Mouse (Mus musculus) right cerebral cortex, postnatal 36 days (tissue): ENCODE results near the gene Krtap3-3.
A peak's percentile ranks its signal among the peaks of the same experiment; 100 is the strongest.
"Not testable (repeated sequence)": the region's sequence is repeated elsewhere in the genome, so short reads cannot be mapped to it uniquely, and the experiment has no call there.

Experiments
- DNase-seq, 2 experiments: peaks; one replicate each; pipeline ENCODE4 v3.0.0; 2022; ENCODE audit warnings: low spot score in 2 of 2, mixed read lengths in 1 of 2

The Krtap3-3 gene

GRCm38 (mm10) chr11:99550765-99551164 is at the start of gene Krtap3-3:
TSS of gene Krtap3-3 (minus strand) at chr11:99550865.
- no peak for DNase-seq

DNA sequence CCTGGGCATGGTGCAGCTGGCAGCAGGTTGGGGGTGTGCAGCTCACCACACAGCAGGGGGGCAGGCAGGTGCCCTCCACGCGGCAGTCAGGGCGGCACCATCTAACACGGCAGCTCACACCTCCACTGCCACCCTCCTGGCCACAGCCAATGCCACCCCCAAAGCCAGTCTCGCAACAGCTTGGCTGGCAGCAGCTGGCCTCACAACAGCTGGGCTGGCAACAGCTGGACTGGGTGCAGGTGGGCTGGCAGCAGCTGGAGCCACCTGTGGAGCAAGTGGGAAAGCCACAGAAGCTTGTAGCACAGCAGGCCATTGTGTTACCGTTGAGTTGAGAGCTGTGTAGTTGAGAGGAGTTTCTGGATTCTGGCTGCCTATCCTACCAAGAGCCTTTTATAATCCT is 47.1 kb upstream of the Krtap3-3 start, which contains the start of gene Krtap9-3:
TSS of gene Krtap9-3 (minus strand) at position 364 of the 400 bp plus-strand sequence.
- DNase-seq = not testable (repeated sequence)

- no peak for DNase-seq
Observed at GRCm38 (mm10) chr11:99590981-99591380, 40.3 kb upstream of the Krtap3-3 start, which contains the start of gene Krtap1-3. TSS of gene Krtap1-3 (minus strand) at chr11:99591339.

DNA sequence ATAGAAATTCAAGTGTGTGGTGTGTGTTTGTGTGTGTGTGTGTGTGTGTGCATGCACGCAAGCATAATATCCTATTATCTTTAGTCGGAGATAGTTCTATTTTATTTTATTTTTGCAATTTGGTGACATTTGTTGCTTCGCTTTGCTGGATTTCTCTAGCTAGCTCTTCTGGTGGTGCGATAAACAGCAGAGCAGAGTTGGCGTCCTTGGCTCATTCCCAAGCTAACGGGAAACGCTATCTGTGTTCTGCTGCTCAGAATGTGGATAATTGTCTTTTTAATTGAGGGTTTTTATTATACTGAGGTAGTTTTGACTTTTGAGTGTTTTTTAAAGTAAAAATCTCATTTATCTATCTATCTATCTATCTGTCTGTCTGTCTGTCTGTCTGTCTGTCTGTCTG is 34.4 kb upstream of the Krtap3-3 start:
- no peak for DNase-seq

DNA sequence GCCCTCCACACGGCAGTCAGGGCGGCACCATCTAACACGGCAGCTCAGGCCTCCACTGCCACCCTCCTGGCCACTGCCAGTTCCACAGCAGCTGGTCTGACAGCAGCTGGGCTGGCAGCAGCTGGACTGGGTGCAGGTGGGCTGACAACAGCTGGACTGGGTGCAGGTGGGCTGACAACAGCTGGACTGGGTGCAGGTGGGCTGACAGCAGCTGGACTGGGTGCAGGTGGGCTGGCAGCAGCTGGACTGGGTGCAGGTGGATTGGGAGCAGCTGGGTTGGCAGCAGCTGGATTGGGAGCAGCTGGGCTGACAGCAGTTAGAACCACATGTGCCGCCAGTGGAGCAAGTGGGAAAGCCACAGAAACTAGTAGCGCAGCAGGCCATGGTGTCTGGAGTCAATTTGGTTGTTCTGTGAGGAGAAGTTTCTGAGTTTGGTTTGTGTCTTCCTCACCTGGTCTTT is 32.6 kb upstream of the Krtap3-3 start, which contains the start of gene Krtap1-4:
TSS of gene Krtap1-4 (minus strand) at position 410 of the 460 bp plus-strand sequence.
- no peak for DNase-seq

DNA sequence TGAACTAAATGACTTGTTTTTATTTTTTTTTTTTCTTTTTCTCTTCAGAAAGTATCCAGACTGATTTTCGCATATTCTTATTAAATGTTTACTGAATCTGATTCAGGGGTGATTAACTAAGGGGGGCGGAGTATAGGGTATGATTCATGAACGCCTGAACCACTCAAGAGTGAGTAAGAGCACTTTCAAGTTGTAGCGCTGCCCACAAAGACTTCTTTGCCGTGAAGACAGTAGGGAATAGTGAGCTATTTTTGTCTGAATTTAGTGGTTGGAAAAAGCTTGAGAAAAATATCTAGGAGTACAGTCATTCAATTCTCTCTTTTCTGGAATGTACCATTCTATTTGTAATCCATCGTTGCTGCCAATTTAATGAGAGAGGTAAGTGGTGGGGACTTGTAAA is 30.9 kb upstream of the Krtap3-3 start:
- DNase-seq = no peak

DNA sequence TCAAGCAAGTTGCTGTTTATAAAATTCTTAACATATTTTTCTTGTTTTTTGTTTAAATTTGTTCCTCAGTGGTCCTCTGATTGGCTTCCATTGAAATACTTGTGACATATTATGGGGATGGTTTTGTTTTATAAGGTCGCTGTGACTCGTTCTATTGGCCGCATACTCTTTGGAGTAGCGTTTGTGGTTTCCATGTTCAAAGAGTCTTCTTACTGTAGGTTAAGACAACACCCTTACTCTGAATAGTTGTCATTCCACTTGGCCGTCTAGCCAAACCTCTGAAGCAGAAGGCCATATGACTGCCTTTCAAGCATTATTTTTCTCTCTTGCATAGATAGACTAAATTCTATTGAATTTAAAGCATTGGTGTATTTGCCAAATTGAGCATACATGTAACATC is 30.4 kb upstream of the Krtap3-3 start:
- no peak for DNase-seq

DNA sequence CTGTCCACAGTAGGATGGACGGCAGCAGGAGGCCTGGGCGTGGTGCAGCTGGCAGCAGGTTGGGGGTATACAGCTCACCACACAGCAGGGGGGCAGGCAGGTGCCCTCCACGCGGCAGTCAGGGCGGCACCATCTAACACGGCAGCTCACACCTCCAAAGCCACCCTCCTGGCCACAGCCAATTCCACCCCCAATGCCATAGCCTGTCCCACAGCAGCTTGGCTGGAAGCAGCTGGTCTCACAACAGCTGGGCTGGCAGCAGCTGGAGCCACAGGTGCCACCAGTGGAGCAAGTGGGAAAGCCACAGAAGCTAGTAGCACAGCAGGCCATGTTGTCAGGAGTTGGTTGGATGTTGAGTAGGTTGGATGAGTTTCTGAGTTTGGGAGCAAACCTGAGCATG is 30.0 kb upstream of the Krtap3-3 start, which contains the start of gene Krtap1-5:
TSS of gene Krtap1-5 (minus strand) at position 381 of the 400 bp plus-strand sequence.
- DNase-seq = no peak

DNA sequence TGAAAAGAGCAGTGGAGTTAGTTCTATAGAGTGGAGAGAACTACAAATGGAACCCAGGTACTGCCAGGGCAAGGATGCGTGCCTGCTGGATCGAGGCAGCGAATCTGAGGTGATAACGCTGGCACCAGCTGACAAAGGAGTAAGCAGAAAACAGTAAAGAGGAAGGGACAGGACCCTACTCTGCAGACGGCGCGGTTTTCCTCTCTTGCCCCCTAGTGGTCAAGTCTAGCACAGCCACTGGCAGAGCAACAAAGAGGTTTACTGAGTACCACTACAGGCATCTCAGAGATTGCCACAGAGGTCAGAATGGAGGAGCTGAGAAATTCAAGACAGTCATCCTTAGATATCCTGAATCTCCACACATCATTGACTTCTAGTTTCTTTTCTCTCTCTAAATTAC is 23.4 kb upstream of the Krtap3-3 start:
- DNase-seq = no peak

- DNase-seq = no peak
Observed at GRCm38 (mm10) chr11:99573164-99573563, 22.5 kb upstream of the Krtap3-3 start.

DNA sequence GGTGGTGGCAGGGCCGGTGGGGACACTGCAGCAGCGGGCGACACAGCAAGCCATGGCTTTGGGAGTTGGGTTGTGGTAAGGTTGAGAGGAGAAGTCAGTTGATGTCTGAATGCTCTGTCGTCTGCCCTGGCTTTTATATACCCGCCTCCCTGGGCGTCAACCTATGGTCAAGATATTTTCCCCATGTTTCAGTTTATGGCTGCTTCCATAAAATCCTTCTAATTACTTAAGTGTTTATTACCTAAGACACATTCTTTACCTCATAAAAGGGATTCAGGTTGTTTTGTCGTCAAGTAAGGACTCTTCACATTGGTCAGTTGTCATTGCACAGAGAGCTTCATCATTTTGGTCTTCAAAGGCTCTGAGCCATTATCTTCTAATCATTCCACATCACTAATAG is 15.9 kb upstream of the Krtap3-3 start, which contains the start of gene Krtap3-1:
TSS of gene Krtap3-1 (minus strand) at position 101 of the 400 bp plus-strand sequence.
- no peak for DNase-seq

- no peak for DNase-seq
Observed at GRCm38 (mm10) chr11:99562580-99562979, 11.9 kb upstream of the Krtap3-3 start.

DNA sequence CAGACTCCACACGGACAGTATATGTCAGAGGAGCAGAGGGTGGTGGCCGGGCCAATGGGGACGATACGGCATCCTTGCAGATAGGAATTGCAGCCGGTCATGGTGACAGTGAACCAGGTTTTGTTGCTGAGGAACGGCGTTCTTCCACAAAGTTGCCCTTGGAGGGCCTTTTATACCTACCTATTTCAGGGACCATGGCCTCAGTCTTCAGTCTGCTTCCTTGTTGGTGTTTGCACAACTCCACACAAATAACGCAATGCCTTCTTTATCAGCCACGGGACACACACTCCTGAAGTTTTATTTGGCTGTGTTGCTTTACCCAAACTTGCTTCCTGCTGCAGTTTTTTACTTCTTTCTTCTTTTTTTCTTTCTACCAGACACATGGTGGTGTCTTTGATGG is 8.7 kb upstream of the Krtap3-3 start, which contains the start of gene Gm11939:
TSS of gene Gm11939 (minus strand) at position 101 of the 400 bp plus-strand sequence.
- no peak for DNase-seq

DNA sequence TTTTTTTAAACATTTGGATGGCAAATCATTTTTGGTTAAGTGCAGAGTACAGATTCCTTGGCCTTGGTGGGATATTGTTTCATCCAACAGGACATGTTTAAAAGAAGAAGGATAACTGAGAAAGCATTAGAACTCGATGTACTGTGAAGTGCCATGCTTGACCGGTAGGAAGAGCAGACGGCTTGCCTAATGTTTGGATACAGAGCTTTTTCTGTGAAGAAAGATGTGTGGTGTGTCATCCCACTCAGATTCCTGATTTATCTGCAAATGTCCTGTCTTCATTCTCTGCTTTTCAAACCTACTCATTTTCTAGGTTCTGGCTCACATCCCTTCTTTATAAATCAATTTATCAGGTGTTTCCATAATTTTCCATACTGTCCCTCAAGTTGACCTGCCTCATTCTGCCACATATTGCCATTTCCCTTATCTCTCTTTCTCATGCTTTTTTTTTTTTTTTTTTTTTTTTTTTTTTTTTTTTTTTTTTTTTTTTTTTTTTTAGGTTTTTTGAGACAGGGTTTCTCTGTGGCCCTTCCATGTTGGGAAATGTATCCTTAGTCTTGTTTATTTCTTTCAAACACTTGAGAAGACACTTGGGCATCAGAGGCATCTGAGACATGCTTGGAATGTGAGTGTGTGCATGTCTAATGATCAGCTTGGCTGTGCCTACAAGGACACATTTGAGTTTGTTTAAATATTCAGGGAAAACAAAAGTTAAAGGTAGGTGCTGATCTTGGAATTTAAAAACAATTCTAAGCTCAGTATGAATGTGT is 7.5 kb upstream of the Krtap3-3 start:
- peak in 1 of 2 experiments; percentile 9 for DNase-seq

- DNase-seq = no peak
Observed at GRCm38 (mm10) chr11:99556753-99557152, 6.1 kb upstream of the Krtap3-3 start, which contains the start of gene Krtap3-2. TSS of gene Krtap3-2 (minus strand) at chr11:99556853.

- DNase-seq = no peak
Observed at GRCm38 (mm10) chr11:99556195-99556594, 5.5 kb upstream of the Krtap3-3 start.

GRCm38 (mm10) chr11:99547892-99548291 is 2.8 kb downstream of the Krtap3-3 start:
- no peak for DNase-seq

- DNase-seq = peak; percentile 18 to 34
Observed at GRCm38 (mm10) chr11:99539721-99540120, 10.9 kb downstream of the Krtap3-3 start.

GRCm38 (mm10) chr11:99521288-99521860 is 29.3 kb downstream of the Krtap3-3 start, which contains the start of gene Krt39:
TSS of gene Krt39 (minus strand) at chr11:99521338.
- no peak for DNase-seq

GRCm38 (mm10) chr11:99514098-99514497 is 36.6 kb downstream of the Krtap3-3 start:
- DNase-seq = no peak
